Mouse (Mus musculus): Measurements from ENCODE around the gene Cd59b.
"Not testable (repeated sequence)": the region's sequence is repeated elsewhere in the genome, so short reads cannot be mapped to it uniquely, and the experiment has no call there.

Gene Cd59b

DNA sequence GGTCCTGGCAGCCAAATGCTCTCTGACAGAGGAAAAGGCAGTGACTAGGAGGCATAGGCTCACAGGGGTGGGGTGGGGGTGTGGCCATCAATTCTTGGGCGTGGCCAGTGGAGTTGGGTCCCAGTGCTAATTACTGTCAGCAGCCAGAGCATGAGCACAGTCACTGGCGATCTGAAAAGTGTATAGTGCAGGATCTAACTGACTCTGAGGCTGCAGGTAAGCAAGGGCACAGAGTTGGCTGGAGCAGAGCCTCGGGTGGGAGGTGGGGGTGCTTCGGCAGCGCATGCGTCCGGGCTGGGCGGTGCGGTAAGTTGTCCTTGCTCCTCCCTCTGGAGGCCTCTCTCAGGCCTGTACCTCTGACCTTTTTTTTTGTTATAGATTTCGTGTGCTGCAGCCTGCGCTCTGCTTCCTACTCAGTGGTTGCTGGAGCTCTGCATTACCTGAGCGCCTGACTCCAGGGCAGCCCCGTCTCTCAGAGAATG lies at the start of gene Cd59b:
Gene Cd59b, plus strand, starts transcription at position 146 of the 482 bp plus-strand sequence.
- DNase-seq = peak; percentile 49 to 67

DNA sequence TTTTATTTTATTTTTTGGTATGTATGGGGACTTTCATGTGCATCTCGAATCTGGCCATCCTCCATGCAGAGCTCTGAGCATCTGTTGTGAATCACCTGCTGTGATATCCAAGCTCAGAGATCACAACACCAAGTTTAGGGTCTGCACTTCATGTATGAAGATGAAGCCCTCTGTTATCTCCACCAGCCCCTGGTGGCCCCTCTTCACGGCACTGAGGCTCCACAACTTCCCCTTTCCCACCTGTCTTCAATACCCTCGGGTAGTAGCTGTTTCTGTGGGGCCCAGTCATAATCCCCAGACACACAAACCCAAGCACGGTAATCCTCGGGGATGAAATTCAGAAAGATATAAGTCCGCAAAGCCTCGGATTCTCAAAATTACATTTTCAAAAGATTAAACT lies 46.6 kb upstream of the Cd59b start:
- DNase-seq = no peak

DNA sequence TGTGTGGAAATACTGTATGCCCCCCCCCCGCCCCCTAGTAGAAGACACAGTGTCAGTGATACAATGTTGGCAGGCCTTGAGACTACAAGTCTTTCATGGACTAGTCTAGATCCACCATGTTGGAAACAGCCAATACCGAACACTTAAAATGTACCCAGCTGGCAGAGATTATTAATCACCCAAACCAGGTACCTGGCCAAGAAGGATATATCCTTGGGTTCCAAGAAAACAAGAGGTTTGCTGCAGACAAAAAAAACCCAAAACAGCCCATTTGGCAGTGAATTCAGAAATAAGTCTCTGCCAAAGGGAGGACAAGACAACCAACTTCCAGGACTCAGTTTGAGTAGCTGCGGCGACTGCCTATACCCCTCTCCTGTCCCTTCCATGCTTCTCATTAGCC lies 45.0 kb upstream of the Cd59b start:
- DNase-seq = no peak

GRCm38 (mm10) chr2:104027458-104028138 lies 42.1 kb upstream of the Cd59b start, which contains the start of gene Fbxo3:
Fbxo3 (plus strand) TSS chr2:104027721.
- peak; percentile 92 to 95 for DNase-seq

DNA sequence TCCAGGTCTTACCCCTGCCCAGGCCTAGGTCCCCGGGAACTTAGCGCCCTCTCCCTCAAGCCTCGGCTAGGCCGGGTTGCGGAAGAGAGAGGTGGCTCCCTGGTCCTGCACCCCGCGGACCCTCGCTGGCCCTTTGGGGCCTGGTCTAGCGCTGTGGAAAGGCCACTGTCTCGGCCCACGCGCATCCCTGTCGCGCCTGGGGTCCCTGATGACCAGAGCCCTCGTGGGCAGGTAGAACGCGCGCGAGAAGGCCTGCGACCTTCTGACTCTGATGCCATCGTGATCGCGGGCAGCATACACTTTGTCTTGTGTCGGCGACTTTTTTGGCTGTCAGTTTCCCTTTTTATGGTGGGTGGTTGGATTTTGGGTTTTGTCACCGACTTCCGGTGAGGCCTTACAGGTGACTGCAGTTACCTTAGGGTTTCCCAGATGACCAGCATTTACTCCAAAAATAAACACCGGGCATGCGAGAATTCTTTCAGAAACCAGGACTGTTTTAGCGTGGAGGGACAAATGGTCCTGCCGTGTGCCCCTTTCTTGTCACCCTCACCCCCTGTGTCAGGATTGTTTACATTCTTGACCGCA lies 41.4 kb upstream of the Cd59b start, which contains the start of gene 4931422A03Rik:
Gene 4931422A03Rik, minus strand, starts transcription at position 223 of the 585 bp plus-strand sequence.
- no peak for DNase-seq

DNA sequence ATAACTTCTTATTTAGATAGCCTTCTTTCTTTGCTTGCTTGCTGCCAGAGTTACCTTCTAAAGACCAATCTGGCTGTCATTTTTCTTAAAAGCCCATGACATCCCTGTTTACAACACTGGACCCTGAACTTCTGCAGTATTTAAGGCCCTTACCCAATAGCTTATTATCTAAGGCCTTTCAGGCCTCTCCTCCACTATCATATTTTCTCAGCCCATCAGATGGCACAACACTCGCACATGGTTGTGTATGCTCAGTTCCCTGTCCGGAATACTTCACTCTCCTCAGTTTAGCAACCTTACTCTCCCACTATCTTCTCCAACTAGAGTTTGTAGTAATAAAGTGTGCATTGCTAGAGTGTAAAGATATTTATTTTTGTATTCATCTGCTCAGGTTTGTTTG lies 40.6 kb upstream of the Cd59b start:
- DNase-seq = no peak

GRCm38 (mm10) chr2:104030381-104030780 lies 39.3 kb upstream of the Cd59b start:
- DNase-seq = no peak

GRCm38 (mm10) chr2:104032056-104032455 lies 37.6 kb upstream of the Cd59b start:
- DNase-seq = no peak

DNA sequence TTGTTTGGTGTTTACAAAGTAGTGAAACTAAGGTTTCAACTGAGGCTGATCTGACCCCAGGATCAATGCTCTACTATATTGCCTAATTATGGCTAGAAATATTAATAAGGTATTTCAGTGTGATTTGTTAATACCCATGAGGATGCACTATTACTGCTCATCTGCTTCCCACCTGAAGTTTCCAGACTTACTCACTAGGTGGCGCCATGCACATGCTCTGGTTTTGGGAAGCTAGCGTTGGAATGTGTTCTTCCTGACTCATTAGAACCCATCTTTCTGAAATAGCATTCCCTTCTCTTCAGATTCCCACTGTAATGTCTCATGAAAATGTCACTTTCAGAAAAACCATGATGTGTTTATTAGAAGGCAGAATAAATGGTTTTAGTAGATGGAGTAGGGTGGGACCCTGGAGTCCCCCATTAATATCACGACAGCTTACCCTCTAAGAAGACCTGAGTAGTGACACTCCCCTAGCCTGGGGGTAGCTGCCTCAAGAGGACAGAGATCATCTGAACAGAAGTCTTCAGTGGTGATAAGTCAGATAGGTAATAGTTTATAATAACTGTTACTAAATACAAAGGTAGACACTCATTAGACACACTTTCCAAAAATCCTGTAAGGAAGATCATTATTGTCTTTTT lies 34.7 kb upstream of the Cd59b start:
- peak; percentile 73 to 80 for DNase-seq

DNA sequence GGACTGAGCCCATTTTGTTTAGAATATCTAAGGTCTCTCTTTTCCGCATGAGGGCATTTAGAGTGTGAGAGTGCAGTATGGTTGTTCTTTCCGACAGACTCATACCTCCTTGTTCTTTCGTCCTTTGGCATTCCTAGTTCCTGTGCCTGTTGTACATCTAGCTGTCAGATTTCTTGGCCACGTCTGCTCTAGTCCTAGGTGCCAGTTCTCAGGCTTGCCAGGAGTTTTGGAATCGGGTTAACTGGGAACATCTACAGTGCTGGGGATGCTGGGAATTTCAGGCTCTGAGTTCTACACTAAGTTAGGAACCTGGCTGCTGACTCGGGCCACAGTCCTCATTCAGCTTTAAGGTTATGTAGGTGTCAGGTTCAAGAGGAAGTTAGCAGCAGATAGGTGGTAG lies 34.1 kb upstream of the Cd59b start:
- no peak for DNase-seq

DNA sequence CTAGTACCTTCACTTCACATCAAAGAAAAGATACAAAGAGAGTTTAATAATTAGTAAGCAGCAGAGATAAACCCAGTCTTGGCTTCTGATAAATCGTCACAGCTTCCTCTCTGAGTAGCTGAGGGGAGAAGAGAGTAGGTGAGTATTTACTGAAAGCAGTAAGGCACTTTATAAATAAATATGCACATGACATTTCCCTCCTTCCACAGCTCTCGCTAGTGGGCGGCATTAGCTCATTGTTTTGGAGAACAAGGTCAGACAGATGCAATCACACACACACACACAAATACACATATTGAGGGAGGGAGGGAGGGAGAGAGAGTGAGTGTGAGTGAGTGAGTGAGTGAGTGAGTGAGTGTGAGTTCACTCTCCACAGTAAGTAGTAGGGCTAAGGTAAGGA lies 33.3 kb upstream of the Cd59b start:
- no peak for DNase-seq

DNA sequence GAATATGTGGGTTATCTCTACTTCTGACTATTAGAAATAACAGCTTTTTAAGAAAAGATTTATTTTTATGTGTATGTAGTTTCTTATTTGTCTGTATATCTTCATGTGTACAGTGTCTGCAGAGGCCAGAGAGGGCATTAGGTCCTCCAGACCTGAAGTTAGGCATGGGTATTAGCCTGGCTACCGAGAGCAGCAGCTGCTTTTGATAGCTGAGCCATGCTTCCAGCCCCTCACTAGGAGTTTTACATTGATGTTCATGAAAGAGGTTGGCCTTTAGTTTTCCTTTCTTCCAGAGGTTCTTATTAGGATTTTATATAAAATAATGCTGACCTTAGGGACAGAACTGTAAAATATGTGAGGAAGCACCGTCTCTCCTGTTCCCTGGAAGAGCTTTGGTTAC lies 31.4 kb upstream of the Cd59b start:
- no peak for DNase-seq

GRCm38 (mm10) chr2:104041632-104042031 lies 28.0 kb upstream of the Cd59b start:
- no peak for DNase-seq

- no peak for DNase-seq
Observed at GRCm38 (mm10) chr2:104042766-104043165, 26.9 kb upstream of the Cd59b start.

DNA sequence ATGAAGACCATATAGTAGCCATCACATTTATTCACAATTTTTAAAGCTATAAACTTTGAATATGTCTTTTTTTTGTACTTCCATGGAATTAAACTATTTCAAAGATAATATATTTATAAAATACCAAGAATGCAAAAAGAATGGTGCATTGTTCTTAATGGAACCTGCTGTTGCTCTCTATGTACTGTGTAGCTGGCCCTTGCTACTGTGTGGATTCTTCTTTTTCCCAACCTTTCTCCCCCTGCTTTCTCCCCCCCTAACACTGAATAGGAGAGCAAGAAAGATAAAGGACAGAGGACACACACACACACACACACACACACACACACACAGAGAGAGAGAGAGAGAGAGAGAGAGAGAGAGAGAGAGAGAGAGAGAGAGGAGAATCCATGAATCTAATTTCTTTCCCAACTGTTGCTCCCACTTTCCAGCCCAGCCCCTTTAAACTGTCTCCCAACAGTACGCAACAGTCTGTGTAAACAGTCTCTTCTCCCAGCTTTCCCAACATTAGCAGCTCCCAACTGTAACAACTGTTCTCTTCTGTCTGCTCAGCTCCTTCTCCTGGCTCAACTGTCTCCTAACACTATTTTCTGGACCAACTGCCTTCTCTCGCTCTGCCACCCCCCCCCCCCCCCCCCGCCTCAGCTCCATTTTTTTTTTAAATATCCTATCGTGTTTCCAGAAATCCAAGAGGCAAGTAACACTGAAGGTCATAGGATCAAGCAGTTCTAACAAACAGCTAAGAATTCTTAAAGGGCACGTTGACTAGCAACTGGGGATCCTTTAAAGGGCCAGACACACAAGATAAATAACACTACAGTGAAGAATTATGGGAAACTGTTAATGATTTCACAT lies 25.8 kb upstream of the Cd59b start:
- DNase-seq = no peak

DNA sequence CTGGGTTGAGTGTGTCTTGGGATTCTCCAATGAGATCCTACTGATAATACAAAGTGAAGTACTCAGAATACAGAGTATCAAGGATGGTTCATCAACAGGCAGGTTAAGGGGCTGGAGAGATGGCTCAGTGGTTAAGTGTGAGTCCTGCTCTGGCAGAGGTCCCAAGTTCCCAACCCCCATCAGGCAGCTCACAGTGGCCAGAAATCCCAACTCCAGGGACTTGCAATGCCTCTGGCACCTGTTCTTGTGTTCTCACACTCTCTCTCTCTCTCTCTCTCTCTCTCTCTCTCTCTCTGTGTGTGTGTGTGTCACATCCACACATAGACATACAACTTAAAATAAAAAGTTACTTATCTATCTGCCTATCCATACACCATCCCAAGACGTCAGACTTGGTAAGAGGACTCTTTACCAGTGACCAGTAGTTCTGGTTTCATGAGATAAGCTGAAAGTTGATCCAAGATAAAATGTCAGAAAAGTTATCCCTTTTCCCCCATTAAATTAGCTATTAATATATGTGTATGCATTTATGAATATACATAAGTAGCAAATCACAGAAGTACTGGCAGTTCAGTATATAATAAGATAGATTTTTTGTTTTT lies 25.1 kb upstream of the Cd59b start:
- DNase-seq = no peak

- no peak for DNase-seq
Observed at GRCm38 (mm10) chr2:104058381-104058780, 11.3 kb upstream of the Cd59b start.

DNA sequence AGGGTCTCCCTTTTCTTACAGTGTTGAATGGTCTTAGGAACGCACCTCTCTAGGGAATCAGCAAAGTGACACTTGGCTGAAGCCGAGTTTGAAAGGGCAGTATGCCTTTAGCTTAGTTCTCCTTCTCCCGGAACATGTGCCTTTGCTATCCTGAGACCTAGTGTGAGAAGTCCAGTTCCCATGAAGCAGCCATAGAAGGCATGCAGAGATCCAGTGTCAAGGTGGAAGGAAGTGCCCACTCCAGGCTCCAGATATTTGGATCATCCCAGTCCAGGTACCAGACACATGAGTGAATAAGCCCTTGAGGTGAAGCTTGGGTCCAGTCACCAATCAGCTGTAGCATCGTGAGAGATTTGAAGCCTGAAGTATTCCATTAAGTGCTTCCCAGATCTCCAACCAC lies 10.7 kb upstream of the Cd59b start:
- no peak for DNase-seq

DNA sequence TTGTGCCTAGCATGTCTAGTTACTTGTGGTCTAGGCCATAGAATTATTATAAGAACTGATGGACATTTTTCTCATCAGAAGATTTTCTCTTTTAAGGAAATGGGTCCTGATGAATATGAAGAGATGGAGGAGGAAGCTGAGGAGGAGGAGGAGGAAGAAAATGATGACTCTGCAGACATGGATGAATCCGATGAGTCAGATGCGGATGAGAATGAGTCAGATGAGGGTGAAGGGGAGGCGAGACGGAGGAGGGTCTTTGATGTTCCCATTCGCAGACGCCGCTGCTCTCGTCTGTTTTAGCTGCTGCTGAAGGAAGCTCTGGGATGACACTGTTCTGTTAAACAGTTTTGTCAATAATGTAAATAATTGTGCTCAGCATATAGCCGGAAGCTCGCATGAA lies 9.9 kb upstream of the Cd59b start:
- no peak for DNase-seq

DNA sequence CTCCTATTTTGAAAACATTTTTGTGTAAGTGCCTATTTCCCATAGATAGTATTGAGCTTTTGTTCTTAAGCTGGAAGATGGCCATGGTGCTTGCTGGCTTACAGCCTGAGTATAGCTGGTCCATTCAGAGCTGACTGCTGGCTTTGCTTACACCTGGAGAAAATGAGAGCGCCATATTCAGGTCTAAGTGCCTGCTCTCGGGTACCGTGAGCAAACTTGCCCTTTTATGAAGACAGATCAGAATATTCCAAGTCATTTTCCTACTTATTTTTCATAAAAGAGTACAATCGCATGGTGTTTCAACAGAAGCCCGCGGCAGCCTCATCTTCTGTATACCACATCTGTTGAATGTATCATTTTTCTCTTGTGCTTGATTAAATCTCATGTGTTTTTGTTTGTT lies 8.7 kb upstream of the Cd59b start:
- no peak for DNase-seq

GRCm38 (mm10) chr2:104062665-104063064 lies 7.0 kb upstream of the Cd59b start:
- no peak for DNase-seq

DNA sequence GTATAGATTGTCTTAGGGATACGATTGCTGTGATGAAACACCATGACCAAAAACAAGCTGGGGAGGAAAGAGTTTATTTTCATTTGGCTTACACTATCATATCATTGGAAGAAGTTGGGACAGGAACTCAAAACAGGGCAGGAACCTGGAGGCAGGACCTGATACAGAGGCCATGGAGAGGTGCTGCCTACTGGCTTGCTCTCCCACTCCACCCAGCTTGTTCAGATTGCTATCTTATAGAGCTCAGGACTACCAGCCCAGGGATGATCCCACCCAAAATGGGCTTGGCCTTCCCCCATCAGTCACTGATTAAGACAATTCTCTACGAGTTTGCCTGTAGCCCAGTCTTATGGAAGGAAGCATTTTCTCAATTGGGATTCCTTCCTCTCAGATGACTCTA lies 5.5 kb upstream of the Cd59b start:
- DNase-seq = no peak

GRCm38 (mm10) chr2:104065526-104065925 lies 4.1 kb upstream of the Cd59b start, which contains the start of gene Gm10912:
Gm10912 (plus strand) TSS chr2:104065826.
- DNase-seq = not testable (repeated sequence)

Data from cerebellum, postnatal 10 days (tissue).